Mouse (Mus musculus): Measurements from ENCODE around the gene Olfr860. TPM values are rescaled to one million over a fixed set of nuclear protein-coding genes. Genes with fewer than 3 reads are reported as not detected.
"Not testable (repeated sequence)": the region's sequence is repeated elsewhere in the genome, so short reads cannot be mapped to it uniquely, and the experiment has no call there.

Gene Olfr860
- total RNA-seq (2021): not detected in 2 replicates
- long read RNA-seq: 0 reads

- no peak for DNase-seq
Measured at GRCm38 (mm10) chr9:19849647-19850046, at the start of gene Olfr860. TSS of gene Olfr860 (minus strand) at chr9:19849747.

- no peak for DNase-seq
Measured at GRCm38 (mm10) chr9:19887904-19888303, 38.4 kb upstream of the Olfr860 start, which contains the start of gene Olfr862. TSS of gene Olfr862 (minus strand) at chr9:19888004.

GRCm38 (mm10) chr9:19804606-19805005 lies 44.9 kb downstream of the Olfr860 start, which contains the start of gene Olfr859:
TSS of gene Olfr859 (plus strand) at chr9:19804906.
- not testable (repeated sequence) for DNase-seq

- DNase-seq: no peak
Measured at GRCm38 (mm10) chr9:19803000-19803399, 46.5 kb downstream of the Olfr860 start.

Other genes starting within 250 kb of the Olfr860 start
- 24.7 and 30.1 TPM in 2 replicates for gene Zfp317, start 227.6 kb downstream of the Olfr860 start, total RNA-seq (2021)
- not detected in 2 replicates for gene Olfr857, start 140.3 kb downstream of the Olfr860 start, total RNA-seq (2021)
- gene Olfr58, start 69.5 kb downstream of the Olfr860 start, total RNA-seq (2021): not detected in 2 replicates
- gene Olfr859, start 44.8 kb downstream of the Olfr860 start, total RNA-seq (2021): not detected in 2 replicates
- gene Olfr862, start 38.3 kb upstream of the Olfr860 start, total RNA-seq (2021): not detected in 2 replicates
- 0.03 TPM in 1 of 2 replicates, not detected in the other for gene Olfr77, start 67.1 kb upstream of the Olfr860 start, total RNA-seq (2021)
- not detected in 2 replicates for gene Olfr866, start 178.3 kb upstream of the Olfr860 start, total RNA-seq (2021)
- not detected in 2 replicates for gene Olfr867, start 207.8 kb upstream of the Olfr860 start, total RNA-seq (2021)
- not detected in 2 replicates for gene Olfr868, start 248.9 kb upstream of the Olfr860 start, total RNA-seq (2021)